Mouse (Mus musculus) heart, postnatal 0 days (tissue): Measurements from ENCODE around the gene Olfr381.

Experiments used
- CTCF ChIP-seq: IDR thresholded peaks from 2 replicates; pipeline ENCODE4 v1.5.1; 2016; ENCODE audit warnings: antibody characterized with exemption, control low read depth, low read depth
- EP300 ChIP-seq: IDR thresholded peaks from 2 replicates; pipeline ENCODE4 v1.6.1; 2016; ENCODE audit warnings: antibody characterized with exemption, low read depth

- TF ChIP-seq EP300 (no peak), CTCF (no peak)
Measured at GRCm38 (mm10) chr11:73457408-73457807, 34.0 kb downstream of the Olfr381 start, which contains the start of gene Olfr380.
